Mouse (Mus musculus) left cerebral cortex, postnatal 4 days (tissue): Measurements from ENCODE around the gene Tpcn1. TPM values are rescaled to one million over a fixed set of nuclear protein-coding genes. Genes with fewer than 3 reads are reported as not detected.

Experiments
- DNase-seq: peaks from one replicate; pipeline ENCODE4 v3.0.0-alpha.2; 2022
- intact Hi-C: fragments of 180-260 bp; cut with DNase I; formaldehyde crosslinking; loops from one replicate; pipeline ENCODE4 v1.15.1; 2025
- total RNA-seq, 2 experiments: library from RNA; stranded (reverse); gene quantifications; 2 replicates each; pipeline ENCODE4 v1.2.3; 2021

Tpcn1 gene
- total RNA-seq, 2 experiments from 2014 or later, result 42.0 to 44.1 TPM

- no peak for DNase-seq
- intact Hi-C loops, result no loop called here
These were observed 22.9 kb upstream of the Tpcn1 start for GRCm38 (mm10) chr5:120611416-120611815.

DNA sequence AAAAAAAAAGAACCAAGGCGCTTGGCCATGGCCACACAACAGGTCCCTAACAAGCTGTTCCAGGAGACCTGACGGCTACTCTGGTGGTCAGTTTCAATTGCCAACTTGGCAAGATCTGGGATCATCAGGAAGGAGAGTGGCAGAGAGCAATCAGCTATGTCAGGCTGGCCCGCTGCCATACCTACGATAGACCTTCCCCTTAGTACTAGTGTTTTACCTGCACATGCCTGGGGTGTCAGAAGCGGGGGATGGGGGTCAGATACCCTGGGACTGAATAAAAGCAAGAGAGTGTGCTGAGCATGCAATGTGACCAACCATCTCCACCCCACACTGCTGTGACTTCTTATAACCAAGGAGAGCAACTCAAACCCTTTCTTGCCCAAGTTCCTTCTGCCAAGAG lies 22.4 kb upstream of the Tpcn1 start:
- intact Hi-C loops, result no loop called here
- DNase-seq, result no peak

DNA sequence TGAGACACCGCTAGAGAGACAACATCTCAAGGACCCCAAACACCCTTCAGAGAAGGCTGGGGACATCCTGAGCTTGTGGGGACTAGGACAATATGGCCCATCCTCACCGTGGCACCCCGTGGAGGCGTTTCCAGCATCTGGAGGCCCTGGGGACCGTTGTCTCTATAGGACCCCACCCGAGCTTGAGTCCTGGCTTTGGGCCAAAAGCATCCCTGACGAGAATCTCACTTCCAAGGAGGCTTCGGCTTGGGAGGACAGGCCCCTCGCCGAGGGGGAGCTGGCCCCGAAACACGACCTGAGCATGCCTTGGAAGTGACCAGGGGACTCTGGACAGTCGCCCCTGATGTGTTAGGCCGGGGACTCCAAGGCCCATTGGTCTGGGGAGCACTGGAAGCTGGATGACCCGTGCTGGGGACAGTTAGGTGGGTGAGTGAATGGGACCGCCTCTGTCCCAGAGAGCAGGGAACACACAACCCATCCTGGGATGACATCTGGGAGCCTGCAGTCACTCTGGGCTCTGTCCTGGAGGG lies 20.8 kb upstream of the Tpcn1 start:
- intact Hi-C loops, result no loop called here
- DNase-seq, result no peak

DNA sequence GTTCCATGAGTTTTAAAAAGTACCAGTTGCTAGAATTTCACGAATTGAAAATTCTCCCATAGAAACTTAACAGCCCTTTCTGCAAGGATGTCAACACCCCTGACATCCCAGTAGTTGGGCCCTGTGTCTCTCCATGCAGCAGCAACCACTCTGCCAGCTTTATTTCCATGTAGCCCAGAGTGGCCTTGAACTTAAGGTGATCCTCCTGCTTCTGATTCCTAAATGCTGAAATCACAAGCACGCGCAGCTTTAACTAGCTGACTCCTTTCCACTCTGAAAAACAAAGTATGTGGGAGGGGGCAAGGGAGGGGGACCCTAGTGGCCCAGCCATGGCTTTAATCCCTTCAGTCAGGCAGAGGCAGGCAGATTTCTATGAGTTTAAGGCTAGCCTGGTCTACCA lies 18.9 kb upstream of the Tpcn1 start:
- no peak for DNase-seq

GRCm38 (mm10) chr5:120606590-120607200 lies 18.2 kb upstream of the Tpcn1 start:
- intact Hi-C loops, result no loop called here
- no peak for DNase-seq

More for the DNA sequence above, 18.9 kb upstream of the Tpcn1 start:
- intact Hi-C loops, result no loop called here

- intact Hi-C loops, result loop anchor here (2.0 kb wide), 1 partner anchor 55 kb away; no protein-coding TSS in a partner anchor
- DNase-seq, result peak; percentile 95
These were observed 17.2 kb upstream of the Tpcn1 start for GRCm38 (mm10) chr5:120605688-120606087.

DNA sequence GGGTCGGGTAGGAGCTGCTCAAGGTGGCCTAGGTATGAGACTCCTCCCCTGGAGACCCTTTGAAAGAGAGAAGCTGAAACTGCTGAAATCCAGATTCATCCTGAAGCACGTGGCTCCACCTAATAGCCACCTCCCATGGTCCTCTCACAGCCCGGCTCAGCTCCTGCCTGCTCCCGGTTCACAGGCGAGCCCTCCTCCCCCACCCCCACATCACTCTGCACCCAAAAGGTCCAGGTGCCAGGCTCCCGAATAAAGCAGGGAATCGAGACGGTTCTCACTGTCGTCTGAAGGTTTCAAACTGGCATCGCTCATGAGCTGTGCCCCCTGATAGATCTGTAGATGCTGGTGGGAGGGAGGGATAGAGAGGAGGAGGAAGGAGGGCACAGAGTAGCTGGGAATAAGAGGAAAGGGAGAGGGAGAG lies 16.8 kb upstream of the Tpcn1 start:
- DNase-seq, result no peak
- intact Hi-C loops, result loop anchor here (2.0 kb wide), 1 partner anchor 54 kb away; no protein-coding TSS in a partner anchor

DNA sequence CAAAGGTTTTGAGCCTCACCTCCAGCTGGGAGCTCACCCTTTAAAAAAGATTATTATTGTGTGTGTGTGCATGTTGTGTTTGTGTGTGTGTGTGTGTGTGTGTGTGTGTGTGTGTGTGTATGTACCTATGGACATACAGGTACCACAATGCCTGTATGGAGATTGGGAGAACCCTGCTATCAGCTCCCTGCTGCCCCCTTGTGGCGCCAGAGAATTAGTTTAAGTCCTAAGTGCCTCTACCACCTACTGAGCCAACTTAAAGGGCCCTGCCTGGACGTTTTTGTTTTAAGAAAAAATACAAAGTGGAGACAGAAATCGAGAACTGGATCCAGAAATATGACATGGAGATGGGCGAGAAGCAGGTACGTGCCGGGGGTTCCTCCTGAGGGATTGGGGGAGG lies 16.4 kb upstream of the Tpcn1 start:
- intact Hi-C loops, result loop anchor here (2.0 to 5.0 kb wide), 2 partner anchors 54 to 93 kb away; partner anchors contain the start of gene Slc8b1

GRCm38 (mm10) chr5:120603515-120603914 lies 15.0 kb upstream of the Tpcn1 start:
- intact Hi-C loops, result loop anchor here (5.0 kb wide), 1 partner anchor 91 kb away; the partner anchor contains the start of gene Slc8b1
- peak; percentile 55 for DNase-seq

More for the DNA sequence above, 16.4 kb upstream of the Tpcn1 start:
- peak; percentile 92 for DNase-seq

- intact Hi-C loops, result loop anchor here (5.0 kb wide), 1 partner anchor 90 kb away; the partner anchor contains the start of gene Slc8b1
- no peak for DNase-seq
These were observed 13.7 kb upstream of the Tpcn1 start for GRCm38 (mm10) chr5:120602210-120602609.

DNA sequence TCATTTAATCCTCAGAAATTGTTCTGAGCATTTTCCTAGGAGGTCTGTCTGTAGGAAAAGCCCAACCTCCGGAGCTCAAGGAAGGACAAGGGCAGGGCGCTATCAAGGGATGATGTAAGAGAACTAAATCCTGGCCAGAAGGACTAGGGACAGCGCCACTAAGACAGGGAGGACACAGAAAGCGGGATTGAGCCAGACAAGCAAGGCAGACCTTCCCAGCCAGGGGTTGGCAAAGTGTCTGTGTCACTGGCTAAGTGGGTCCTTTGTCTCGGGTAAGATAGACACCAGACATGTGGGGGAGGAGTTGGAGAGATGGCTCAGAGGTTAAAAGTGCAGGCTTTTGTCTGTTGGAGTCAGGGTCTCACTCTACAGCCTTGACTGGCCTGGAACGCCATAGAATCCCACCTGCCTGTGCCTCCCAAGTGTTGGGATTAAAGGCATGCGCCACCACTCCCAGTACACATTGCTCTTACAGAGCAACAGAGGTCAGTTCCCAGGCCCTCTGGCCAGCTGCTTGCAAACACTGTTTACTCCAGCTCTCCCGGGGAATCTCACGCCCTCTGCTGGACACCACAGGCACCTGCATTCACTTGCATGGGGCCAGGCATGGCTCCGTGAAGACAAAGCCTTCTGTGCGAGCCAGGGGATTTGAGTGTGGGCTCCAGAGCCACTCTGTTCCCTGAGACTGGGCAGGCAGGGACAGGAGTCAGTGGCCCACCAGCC lies 12.6 kb upstream of the Tpcn1 start:
- no peak for DNase-seq
- intact Hi-C loops, result loop anchor here (5.0 kb wide), 1 partner anchor 89 kb away; the partner anchor contains the start of gene Slc8b1

GRCm38 (mm10) chr5:120599625-120600024 lies 11.2 kb upstream of the Tpcn1 start:
- no peak for DNase-seq
- intact Hi-C loops, result loop anchor here (5.0 kb wide), 1 partner anchor 87 kb away; the partner anchor contains the start of gene Slc8b1

GRCm38 (mm10) chr5:120594485-120594884 lies 6.0 kb upstream of the Tpcn1 start:
- intact Hi-C loops, result no loop called here
- no peak for DNase-seq

GRCm38 (mm10) chr5:120592141-120592540 lies 3.7 kb upstream of the Tpcn1 start:
- intact Hi-C loops, result no loop called here
- peak; percentile 51 for DNase-seq

- peak; percentile 45 for DNase-seq
- intact Hi-C loops, result no loop called here
These were observed 2.0 kb upstream of the Tpcn1 start for GRCm38 (mm10) chr5:120590356-120591010.

DNA sequence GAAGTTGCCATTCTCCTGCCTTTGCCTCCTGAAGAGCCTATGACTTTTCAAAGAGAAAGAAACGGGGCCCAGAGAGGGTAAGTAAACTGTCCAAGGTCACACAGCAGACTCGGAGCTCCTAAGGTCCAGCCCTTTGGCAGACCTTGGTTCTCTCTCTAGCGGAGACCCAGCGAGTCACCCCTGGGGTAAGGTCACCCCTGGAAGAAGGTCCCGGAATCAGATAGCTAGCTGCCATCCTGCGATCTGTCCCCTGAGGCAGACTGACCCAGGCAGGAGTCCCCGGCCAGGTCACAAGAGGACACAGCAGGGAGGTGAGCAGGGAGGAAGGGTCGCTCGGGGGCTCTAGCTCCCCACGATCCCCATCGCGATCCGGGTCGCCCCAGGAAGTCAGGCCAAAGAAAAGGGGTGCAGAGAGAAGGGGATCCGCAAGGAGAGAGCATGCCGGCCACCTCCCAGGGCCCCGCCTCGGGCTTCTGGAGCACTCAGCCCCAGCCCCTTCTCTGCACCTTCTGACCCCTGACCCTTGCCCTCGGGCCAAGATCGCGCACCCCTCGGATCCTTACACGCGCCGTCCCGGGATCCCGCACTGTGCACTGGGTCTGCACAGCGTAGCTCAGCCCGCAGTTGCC lies 419 bp downstream of the Tpcn1 start:
- intact Hi-C loops, result no loop called here
- no peak for DNase-seq

DNA sequence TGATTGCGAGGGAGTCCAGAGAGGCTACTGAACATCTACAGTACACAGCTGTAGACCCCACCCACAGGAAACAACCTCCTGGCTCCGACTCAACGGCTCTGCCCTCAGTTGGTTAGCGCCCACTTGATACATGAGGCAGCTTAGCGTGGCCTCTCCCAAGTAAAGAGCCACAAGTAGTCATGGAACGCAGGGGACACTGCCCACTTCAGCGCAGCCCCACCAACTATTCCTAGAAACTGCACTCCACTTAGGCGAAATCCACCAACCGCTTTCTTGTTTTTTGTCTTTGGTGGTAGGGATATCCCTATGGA lies 902 bp downstream of the Tpcn1 start:
- intact Hi-C loops, result no loop called here
- DNase-seq, result no peak

DNA sequence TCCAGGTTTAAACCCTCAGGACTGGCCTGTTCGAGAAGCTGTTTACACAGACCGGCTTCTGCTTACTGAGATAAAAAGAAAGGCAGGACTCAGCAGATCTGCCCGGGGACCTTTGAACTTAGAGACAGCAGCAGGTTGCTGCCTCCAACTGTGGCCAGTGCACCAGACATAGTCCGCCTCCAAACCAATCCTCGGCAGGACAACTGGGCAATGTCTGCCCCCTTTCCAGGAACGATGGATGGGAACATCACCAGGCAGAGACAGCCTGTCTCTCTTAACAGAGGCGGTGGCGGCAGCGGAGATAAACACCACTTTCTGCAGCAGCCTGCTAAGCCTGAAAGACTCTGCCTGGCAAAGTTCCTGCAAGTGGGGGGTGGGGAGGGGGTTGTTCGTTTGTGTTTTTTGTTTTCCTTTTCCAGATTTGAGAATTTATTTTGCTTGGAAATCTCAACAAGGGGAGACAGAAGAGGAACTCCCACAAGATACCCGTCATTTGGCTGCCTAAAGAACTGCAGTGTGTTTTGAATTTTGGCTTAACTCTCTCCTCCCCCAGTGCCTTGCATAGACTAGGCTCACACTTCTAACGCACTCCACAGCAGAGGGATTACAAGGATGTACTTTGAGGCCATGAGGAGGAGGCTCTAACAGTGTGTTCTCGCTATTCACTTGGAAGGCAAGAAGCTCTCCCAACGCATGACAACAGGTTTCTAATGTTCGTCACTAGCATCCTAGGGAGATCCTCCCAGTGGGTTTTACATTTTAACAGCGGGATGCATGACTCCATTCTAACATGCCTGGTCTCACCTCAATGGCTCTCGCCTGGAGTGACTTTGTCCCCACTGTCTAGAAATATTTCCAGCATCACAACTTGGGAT lies 1.5 kb downstream of the Tpcn1 start:
- intact Hi-C loops, result no loop called here
- no peak for DNase-seq

DNA sequence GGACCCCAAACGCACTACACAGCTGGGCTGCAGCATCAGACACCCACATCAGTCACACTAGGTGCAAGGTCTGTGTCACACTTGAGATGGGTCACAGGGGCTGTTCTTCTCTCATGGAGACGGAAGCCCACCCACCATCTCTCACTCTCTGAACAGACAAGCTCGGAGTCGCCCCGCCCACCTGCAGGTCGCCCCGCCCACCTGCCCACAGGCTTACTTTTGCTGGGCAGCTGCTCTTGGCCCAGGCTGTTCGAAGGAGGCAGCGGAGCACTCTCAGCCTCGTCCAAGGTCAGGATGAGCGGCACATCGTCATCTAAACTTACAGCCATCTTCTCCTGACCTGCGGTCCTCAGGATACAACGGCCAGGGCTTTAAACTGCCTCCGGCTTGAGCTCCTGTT lies 3.5 kb downstream of the Tpcn1 start:
- no peak for DNase-seq
- intact Hi-C loops, result no loop called here

- DNase-seq, result no peak
- intact Hi-C loops, result no loop called here
These were observed 5.0 kb downstream of the Tpcn1 start for GRCm38 (mm10) chr5:120583511-120583910.
